ENCODE assay signal across 24 mouse cellular contexts in genomic region chr9:21646366-21646765, GRCm38 (mm10).
"Had no signal": no experiment of that assay in that cellular context is flagged by ENCODE, and none has a peak within 500 bp of the region (broad histone marks: within the 10 kb centered on the region; RNA-seq: fewer than 3 reads in every experiment).

No protein-coding gene starts in this region.

- H3K27me3 ChIP-seq: heart, embryonic 13.5 days; heart, embryonic 15.5 days; hindbrain, embryonic 13.5 days; hindbrain, embryonic 15.5 days; limb, embryonic 13.5 days; limb, embryonic 15.5 days; liver, embryonic 12.5 days had no signal

- DNase-seq: gastrocnemius, postnatal 14 days; gastrocnemius, postnatal 36 days; heart, adult 11 months; heart, adult 2 months; heart, postnatal 14 days; heart, postnatal 36 days; kidney, adult 11 months; kidney, adult 9 months; kidney, postnatal 10 days; kidney, postnatal 25 days; layer of hippocampus, adult 9-11 months; layer of hippocampus, postnatal 36 days; left cerebral cortex, postnatal 4 days had no signal

- H3K4me3 ChIP-seq: heart, adult 2 months; heart, embryonic 13.5 days; heart, embryonic 15.5 days; hindbrain, embryonic 13.5 days; hindbrain, embryonic 15.5 days; limb, embryonic 13.5 days; limb, embryonic 15.5 days; liver, embryonic 12.5 days had no signal

- H3K9me3 ChIP-seq: heart, embryonic 13.5 days; heart, embryonic 15.5 days; hindbrain, embryonic 13.5 days; hindbrain, embryonic 15.5 days; limb, embryonic 13.5 days; limb, embryonic 15.5 days; liver, embryonic 12.5 days had no signal

- ATAC-seq: hindbrain, postnatal 0 days; intestine, embryonic 16.5 days; liver, embryonic 12.5 days had no signal

- H3K9ac ChIP-seq: heart, embryonic 13.5 days; heart, embryonic 15.5 days; hindbrain, embryonic 13.5 days; hindbrain, embryonic 15.5 days; limb, embryonic 13.5 days; limb, embryonic 15.5 days; liver, embryonic 12.5 days; liver, embryonic 14.5 days had no signal

- H3K27ac ChIP-seq: heart, adult 2 months; heart, embryonic 13.5 days; heart, embryonic 15.5 days; hindbrain, embryonic 13.5 days; hindbrain, embryonic 15.5 days; hindbrain, postnatal 0 days; limb, embryonic 13.5 days; limb, embryonic 15.5 days; liver, embryonic 12.5 days; liver, embryonic 14.5 days had no signal

- H3K4me1 ChIP-seq: heart, embryonic 13.5 days; heart, embryonic 15.5 days; hindbrain, embryonic 13.5 days; hindbrain, embryonic 15.5 days; limb, embryonic 13.5 days; limb, embryonic 15.5 days; liver, embryonic 12.5 days had no signal

- H3K4me2 ChIP-seq: heart, embryonic 11.5 days; heart, embryonic 13.5 days; heart, embryonic 15.5 days; hindbrain, embryonic 13.5 days; hindbrain, embryonic 15.5 days; limb, embryonic 13.5 days; limb, embryonic 15.5 days; liver, embryonic 12.5 days had no signal
